Mouse (Mus musculus) lung, postnatal 0 days (tissue): Measurements from ENCODE around the gene Ier5.

Experiments
- CTCF ChIP-seq: IDR thresholded peaks from 2 replicates; pipeline ENCODE4 v1.5.1; 2016; ENCODE audit warnings: antibody characterized with exemption, mild to moderate bottlenecking
- EP300 ChIP-seq: IDR thresholded peaks from 2 replicates; pipeline ENCODE4 v1.6.1; 2016; ENCODE audit warnings: antibody characterized with exemption, mild to moderate bottlenecking, control low read depth

GRCm38 (mm10) chr1:155055041-155055440 is 44.4 kb downstream of the Ier5 start:
- TF ChIP-seq CTCF (no peak), EP300 (no peak)
